Mouse (Mus musculus) embryonic facial prominence, embryonic 15.5 days (tissue): ENCODE measurements around the gene Srrm4. TPM values are rescaled to one million over a fixed set of nuclear protein-coding genes. Genes with fewer than 3 reads are reported as not detected.
A peak's percentile ranks its signal among the peaks of the same experiment; 100 is the strongest.

Source experiments
- ATAC-seq: fragments of 200-750 bp; cut with Nextera tagmentation; 2 replicates; pipeline ENCODE4 v1.8.0; 2017; ENCODE audit warnings: low read depth, moderate TSS enrichment; ENCODE audit not compliant: insufficient number of reproducible peaks, low FRiP score, low TSS enrichment
- H3K27ac ChIP-seq: fragments of 300-500 bp; sonication (generic); replicated peaks from 2 replicates; pipeline ENCODE4 v1.5.1; 2015; ENCODE audit warnings: mild to moderate bottlenecking, inconsistent platforms
- H3K27me3 ChIP-seq: fragments of 300-500 bp; sonication (generic); 2 replicates; pipeline ENCODE4 v1.6.1; 2015; ENCODE audit warnings: inconsistent platforms
- H3K36me3 ChIP-seq: fragments of 300-500 bp; sonication (generic); 2 replicates; pipeline ENCODE4 v1.6.1; 2015; ENCODE audit warnings: mild to moderate bottlenecking, inconsistent platforms
- H3K4me1 ChIP-seq: fragments of 300-500 bp; sonication (generic); 2 replicates; pipeline ENCODE4 v1.6.1; 2015; ENCODE audit warnings: inconsistent platforms
- H3K4me2 ChIP-seq: fragments of 300-500 bp; sonication (generic); replicated peaks from 2 replicates; pipeline ENCODE4 v1.6.1; 2015; ENCODE audit warnings: mild to moderate bottlenecking, inconsistent platforms
- H3K4me3 ChIP-seq: fragments of 300-500 bp; sonication (generic); replicated peaks from 2 replicates; pipeline ENCODE4 v1.5.1; 2015; ENCODE audit warnings: mild to moderate bottlenecking, inconsistent platforms
- H3K9ac ChIP-seq: fragments of 300-500 bp; sonication (generic); 2 replicates; pipeline ENCODE4 v1.6.1; 2015; ENCODE audit warnings: inconsistent platforms
- H3K9me3 ChIP-seq: fragments of 300-500 bp; sonication (generic); replicated peaks from 2 replicates; pipeline ENCODE4 v1.6.1; 2016; ENCODE audit warnings: inconsistent platforms
- WGBS: fragments of 180-500 bp; shearing (Covaris S2); methylation state at CpG from one replicate; pipeline ENCODE4 v1.1.7; 2015; 5-methylcytosine and 5-hydroxymethylcytosine counted together
- polyA plus RNA-seq: library from polyadenylated mRNA; unstranded; fragments of >200 nt; fragmentation: Nextera tagmentation; extraction: Ambion mirVana; gene quantifications from 2 replicates; pipeline ENCODE4 v1.2.1, GENCODE M21; 2015

Gene Srrm4
- 0.81 and 1.0 TPM in 2 replicates for polyA plus RNA-seq

DNA sequence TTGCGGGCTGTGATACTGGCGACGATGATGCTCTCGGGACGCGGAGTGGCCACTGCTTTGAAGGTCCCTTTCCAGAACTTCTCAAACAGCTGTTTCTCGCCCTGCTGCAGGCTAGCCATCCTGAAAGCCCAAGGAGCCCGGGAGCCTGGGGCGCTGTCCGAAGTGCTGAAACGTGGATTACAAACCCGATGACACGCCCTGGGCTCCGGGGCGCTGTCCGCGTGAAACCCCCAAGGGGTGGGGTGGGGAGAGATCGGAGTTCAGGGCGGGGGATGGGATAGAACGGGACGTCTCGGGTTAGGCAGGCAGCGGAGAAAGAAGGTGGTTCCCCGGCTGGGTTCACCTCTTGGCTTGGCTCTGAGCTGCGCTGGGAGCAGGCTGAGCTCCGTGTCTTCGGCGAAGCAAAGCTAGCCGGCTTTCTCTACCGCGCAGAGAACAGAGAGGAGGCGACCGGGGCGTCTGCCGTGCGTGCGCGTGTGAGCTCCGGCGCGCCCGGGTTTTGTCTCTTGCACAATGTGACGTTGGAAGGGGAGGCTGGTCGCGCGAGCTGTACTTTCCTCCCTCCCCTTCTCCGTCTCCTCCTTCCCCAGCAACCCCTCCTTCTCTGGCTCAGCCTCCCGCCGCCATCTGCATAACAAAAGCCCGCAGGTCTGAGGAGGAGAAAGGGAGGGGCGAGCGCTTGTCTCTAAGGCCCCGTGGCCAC is at the start of gene Srrm4:
TSS of gene Srrm4 (minus strand) at position 472 of the 703 bp plus-strand sequence.
- Histone ChIP-seq H3K9ac (no peak within 1 kb of the TSS), H3K4me3 (peak within 1 kb of the TSS; percentile 29), H3K9me3 (no peaks in the 10 kb centered on the region), H3K27me3 (peaks cover 47% of the 10 kb centered on the region), H3K4me1 (0 out of 2 replicates have a peak, but pooled peaks cover 12% of the 10 kb centered on the region), H3K4me2 (peak within 1 kb of the TSS; percentile 44), H3K27ac (no peak within 1 kb of the TSS), H3K36me3 (no peaks in the 10 kb centered on the region)
- under 1% methylated on average over 53 of the region's 53 CpGs for WGBS
- peak; percentile 30; the same call in 1 of the 2 replicates for ATAC-seq

DNA sequence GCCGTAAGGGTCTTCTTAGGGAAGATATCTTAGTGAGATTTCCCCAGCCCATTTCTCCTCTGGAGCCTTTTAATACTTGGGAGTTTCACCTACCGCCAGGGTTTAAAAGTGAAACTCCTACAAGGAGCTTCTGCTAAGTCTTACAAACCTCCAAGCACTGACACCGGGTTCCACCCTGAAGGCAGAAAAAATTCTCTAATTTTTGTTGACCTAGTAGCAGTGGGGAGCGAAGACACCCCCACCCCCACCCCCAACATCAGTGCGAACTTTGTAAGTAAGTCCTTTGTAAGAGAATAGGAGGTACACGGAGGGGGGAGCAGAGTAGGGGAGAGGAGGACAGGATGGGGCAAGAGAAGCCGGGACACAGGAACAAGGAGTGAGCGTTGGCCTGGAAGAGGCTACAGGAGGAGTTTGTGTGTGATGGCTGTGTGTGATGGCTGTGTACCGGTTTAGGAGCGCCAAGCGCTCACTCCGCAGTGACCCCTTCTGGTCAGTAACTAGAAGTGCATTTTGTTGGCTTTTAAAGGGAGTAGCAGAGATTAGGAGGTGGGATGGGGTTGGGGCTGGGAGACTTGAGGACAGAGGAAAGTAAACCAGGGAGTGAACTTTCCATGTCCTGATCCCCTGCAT is 1.3 kb upstream of the Srrm4 start:
- Histone ChIP-seq H3K4me2 (0 out of 2 replicates have a peak overlapping the region, but pooled peaks have one; percentile 5), H3K27me3 (peaks cover 47% of the 10 kb centered on the region), H3K9ac (no peak overlapping the region), H3K9me3 (no peaks in the 10 kb centered on the region), H3K27ac (no peak overlapping the region), H3K36me3 (no peaks in the 10 kb centered on the region), H3K4me1 (0 out of 2 replicates have a peak, but pooled peaks cover 12% of the 10 kb centered on the region), H3K4me3 (no peak overlapping the region)
- peak; percentile 63; the same call in 1 of the 2 replicates for ATAC-seq
- under 1% methylated on average over 12 of the region's 12 CpGs for WGBS

DNA sequence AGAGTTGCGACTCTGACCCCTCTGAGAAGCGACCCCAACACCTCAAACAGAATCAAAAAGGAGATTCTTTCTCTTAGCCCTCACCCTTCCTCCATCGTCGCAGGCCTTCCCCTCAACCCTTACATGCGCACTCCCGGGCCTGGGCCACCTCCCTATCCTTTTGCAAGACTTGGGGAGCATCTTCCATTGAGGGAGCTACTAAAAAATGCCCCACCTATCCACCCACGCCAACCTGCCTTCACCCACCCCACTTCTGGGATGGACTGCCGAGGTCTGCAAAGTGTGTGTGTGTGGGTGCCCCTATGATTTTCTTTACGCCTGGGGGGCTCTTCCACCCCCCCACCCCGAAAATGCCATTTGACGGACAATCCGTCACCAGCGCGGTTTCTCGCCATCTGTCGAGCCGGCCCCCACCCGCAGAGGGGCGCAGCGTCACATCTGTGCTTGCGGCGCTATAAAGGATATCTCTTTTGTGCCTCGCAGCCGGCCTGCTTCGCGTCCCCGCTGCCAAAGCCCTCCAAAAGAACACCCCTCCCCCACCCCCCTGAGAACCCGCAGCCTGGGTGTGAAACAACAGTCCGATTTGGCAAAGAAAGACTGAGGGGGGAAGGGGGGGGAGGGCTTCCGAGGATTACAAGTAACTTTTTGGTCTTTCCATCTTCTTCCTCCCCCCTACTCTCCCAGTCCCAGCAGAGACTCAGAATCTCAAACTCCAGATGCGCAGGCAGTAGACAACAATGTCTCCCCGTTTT is 608 bp upstream of the Srrm4 start:
- 1% methylated on average over 32 of the region's 32 CpGs for WGBS
- Histone ChIP-seq H3K4me2 (peak overlapping the region; percentile 44), H3K4me3 (peak overlapping the region; percentile 29), H3K27ac (no peak overlapping the region), H3K4me1 (0 out of 2 replicates have a peak, but pooled peaks cover 12% of the 10 kb centered on the region), H3K9me3 (no peaks in the 10 kb centered on the region), H3K36me3 (no peaks in the 10 kb centered on the region), H3K9ac (no peak overlapping the region), H3K27me3 (peaks cover 47% of the 10 kb centered on the region)
- ATAC-seq, result no peak

DNA sequence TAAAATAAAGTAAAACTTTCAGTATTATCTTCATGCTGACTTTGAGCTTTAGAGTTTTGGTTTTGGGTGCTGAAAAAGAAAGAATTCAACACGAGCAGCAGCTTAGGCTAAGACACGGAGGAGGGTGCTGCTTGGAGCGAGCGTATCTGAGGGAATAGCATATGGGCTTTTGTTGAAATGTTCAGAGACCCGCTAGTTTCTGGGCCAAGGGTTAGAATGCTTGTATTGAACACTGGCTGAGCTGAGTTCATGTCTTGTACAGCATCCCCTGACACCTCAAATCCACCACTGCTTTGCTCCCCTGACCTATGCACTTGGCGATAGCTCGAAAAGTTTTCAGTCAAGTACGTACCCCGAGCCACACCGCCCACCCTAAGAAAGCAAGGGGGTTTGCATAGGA is 919 bp downstream of the Srrm4 start:
- no peak overlapping the region for H3K4me3 ChIP-seq
- H3K36me3 ChIP-seq, result no peaks in the 10 kb centered on the region
- 0 out of 2 replicates have a peak, but pooled peaks cover 12% of the 10 kb centered on the region for H3K4me1 ChIP-seq
- H3K9ac ChIP-seq, result no peak overlapping the region
- no peak for ATAC-seq
- WGBS, result 5% methylated on average over 10 of the region's 10 CpGs
- no peak overlapping the region for H3K4me2 ChIP-seq
- peaks cover 47% of the 10 kb centered on the region for H3K27me3 ChIP-seq
- no peak overlapping the region for H3K27ac ChIP-seq
- H3K9me3 ChIP-seq, result no peaks in the 10 kb centered on the region

DNA sequence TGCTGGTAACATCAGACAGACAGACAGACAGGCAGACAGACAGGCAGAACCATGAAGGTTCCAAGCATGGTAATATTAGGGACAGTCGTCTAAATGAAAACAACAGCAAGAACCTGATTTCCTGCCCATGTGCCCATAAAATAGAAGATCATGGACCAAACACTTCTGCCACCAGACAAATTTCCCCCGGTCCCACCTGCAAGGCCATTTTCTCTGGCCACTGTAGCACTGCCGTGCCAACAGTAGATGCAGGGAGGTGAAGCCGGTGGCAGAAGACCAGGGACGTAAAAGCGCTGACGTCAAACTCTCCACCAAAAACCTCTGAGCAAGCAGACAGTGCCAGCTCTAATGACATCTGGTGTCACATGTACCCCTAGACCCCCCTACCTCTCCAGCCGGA is 2.0 kb downstream of the Srrm4 start:
- no peak overlapping the region for H3K4me3 ChIP-seq
- no peak overlapping the region for H3K4me2 ChIP-seq
- no peak overlapping the region for H3K9ac ChIP-seq
- H3K4me1 ChIP-seq, result 0 out of 2 replicates have a peak, but pooled peaks cover 12% of the 10 kb centered on the region
- ATAC-seq, result no peak
- no peaks in the 10 kb centered on the region for H3K9me3 ChIP-seq
- H3K27me3 ChIP-seq, result peaks cover 47% of the 10 kb centered on the region
- WGBS, result 71% methylated on average over 8 of the region's 8 CpGs
- no peaks in the 10 kb centered on the region for H3K36me3 ChIP-seq
- H3K27ac ChIP-seq, result no peak overlapping the region

DNA sequence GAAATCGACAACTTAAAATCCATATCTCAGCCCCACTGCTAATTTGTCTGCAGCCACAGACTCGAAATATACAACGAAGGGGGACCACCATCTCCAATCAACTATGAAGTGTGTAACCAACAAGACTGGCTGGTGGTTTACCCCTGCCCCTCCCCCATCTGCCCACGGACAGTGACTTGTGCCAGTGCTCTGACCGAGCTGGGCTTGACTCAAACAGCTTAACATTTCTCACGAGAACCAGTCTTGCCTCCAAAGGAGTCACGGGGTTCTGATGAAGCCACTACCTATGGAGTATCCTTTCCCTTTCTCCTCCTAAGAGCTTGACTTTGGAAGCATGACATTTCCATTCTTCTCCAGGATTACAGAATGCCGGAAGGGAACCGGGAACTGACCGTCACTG is 2.8 kb downstream of the Srrm4 start:
- H3K4me3 ChIP-seq, result no peak overlapping the region
- H3K27me3 ChIP-seq, result peaks cover 44% of the 10 kb centered on the region
- no peaks in the 10 kb centered on the region for H3K9me3 ChIP-seq
- H3K4me1 ChIP-seq, result 0 out of 2 replicates have a peak, but pooled peaks cover 12% of the 10 kb centered on the region
- no peak for ATAC-seq
- no peak overlapping the region for H3K27ac ChIP-seq
- no peak overlapping the region for H3K9ac ChIP-seq
- no peak overlapping the region for H3K4me2 ChIP-seq
- 52% methylated on average over 10 of the region's 10 CpGs for WGBS
- H3K36me3 ChIP-seq, result no peaks in the 10 kb centered on the region

DNA sequence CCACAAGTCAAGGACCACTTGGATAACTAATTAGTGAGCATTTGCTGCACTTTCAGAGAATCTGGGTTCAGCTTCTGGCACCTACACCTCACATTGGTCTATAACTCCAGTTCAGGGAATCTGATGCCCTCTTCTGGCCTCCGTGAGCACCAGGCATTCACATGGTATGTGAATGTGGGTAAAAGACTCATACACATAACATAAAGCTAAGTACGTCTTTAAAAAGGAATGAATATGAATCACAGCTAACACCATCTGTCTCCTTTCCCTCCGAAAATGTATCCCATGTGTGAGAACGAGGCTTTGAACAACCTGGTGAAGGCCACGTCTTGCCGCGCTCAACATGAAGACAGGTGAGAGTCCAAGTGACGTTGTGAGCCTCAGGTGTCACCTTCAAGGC is 12.1 kb downstream of the Srrm4 start:
- no peak overlapping the region for H3K27ac ChIP-seq
- no peaks in the 10 kb centered on the region for H3K27me3 ChIP-seq
- no peaks in the 10 kb centered on the region for H3K4me1 ChIP-seq
- H3K4me3 ChIP-seq, result no peak overlapping the region
- no peaks in the 10 kb centered on the region for H3K9me3 ChIP-seq
- ATAC-seq, result no peak
- H3K9ac ChIP-seq, result no peak overlapping the region
- WGBS, result 85% methylated on average over 8 of the region's 8 CpGs
- no peak overlapping the region for H3K4me2 ChIP-seq
- H3K36me3 ChIP-seq, result no peaks in the 10 kb centered on the region

DNA sequence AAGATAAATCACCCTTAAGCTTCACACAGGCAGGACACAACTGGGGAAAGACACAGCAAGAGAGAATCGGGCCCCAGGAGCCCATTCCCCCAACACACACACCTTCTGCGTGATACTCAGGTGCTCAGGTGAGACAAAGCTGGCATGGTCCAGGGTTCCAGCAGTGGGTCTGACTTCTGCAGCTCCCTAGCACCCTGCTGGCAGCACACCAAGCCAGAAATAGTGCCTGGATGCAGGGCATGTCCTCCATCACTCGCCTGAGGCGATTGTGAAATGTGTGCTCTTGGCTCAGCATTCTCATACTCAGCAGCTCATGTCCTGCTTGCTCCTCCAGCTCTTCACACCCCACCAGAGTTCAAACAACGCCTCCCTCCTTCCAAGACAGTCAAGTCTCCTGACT is 14.5 kb downstream of the Srrm4 start:
- 0 out of 2 replicates have a peak, but pooled peaks cover 1% of the 10 kb centered on the region for H3K27me3 ChIP-seq
- no peak overlapping the region for H3K4me3 ChIP-seq
- H3K9me3 ChIP-seq, result no peaks in the 10 kb centered on the region
- H3K9ac ChIP-seq, result no peak overlapping the region
- WGBS, result 78% methylated on average over 5 of the region's 5 CpGs
- H3K4me2 ChIP-seq, result no peak overlapping the region
- no peak for ATAC-seq
- no peaks in the 10 kb centered on the region for H3K4me1 ChIP-seq
- no peak overlapping the region for H3K27ac ChIP-seq
- H3K36me3 ChIP-seq, result no peaks in the 10 kb centered on the region

DNA sequence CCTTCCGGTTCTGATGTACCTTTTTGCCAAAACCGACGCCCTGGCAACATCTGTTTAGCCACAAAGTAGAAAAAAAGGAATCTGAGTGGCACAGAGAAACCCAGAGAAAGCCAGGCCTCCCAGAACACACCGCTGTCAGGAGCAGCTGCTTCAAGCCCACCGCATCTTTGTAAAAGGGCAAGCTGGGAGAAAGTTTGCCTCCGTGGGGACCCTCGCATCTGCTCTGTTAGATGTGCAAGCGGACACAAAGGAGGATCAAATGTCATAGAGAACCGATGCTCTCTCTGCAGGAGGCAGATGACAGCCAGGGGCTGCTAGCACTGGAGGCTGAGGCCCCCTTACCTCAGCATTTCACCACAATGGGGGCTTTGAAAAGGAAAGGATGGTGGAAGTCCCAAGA is 18.3 kb downstream of the Srrm4 start:
- Histone ChIP-seq H3K4me1 (no peaks in the 10 kb centered on the region), H3K9me3 (no peaks in the 10 kb centered on the region), H3K27me3 (0 out of 2 replicates have a peak, but pooled peaks cover 5% of the 10 kb centered on the region), H3K9ac (no peak overlapping the region), H3K4me2 (no peak overlapping the region), H3K27ac (no peak overlapping the region), H3K36me3 (no peaks in the 10 kb centered on the region), H3K4me3 (no peak overlapping the region)
- ATAC-seq, result no peak
- WGBS, result 17% methylated on average over 9 of the region's 9 CpGs

DNA sequence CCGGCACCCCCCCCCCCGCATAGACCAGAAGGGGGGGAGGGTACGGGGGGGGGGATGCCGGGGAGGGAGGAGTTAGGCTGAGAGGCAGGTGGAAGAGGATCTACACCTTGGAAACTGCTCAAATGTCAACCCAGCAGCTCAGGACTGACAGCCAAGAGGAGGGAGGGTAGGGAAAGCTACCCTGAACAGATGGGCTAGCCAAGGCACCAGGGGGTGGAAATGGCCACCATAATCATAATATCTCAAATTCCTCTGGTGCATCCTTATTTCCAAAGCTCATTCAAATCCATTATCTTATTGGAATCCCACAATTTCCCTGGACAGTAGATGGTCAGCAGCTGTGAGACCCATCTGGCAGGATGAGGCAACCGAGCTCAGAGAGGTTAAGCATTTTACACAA is 19.7 kb downstream of the Srrm4 start:
- Histone ChIP-seq H3K36me3 (no peaks in the 10 kb centered on the region), H3K9ac (no peak overlapping the region), H3K27ac (no peak overlapping the region), H3K27me3 (0 out of 2 replicates have a peak, but pooled peaks cover 5% of the 10 kb centered on the region), H3K4me2 (no peak overlapping the region), H3K4me1 (no peaks in the 10 kb centered on the region), H3K9me3 (no peaks in the 10 kb centered on the region), H3K4me3 (no peak overlapping the region)
- ATAC-seq, result no peak
- WGBS, result 59% methylated on average over 1 of the region's 5 CpGs

DNA sequence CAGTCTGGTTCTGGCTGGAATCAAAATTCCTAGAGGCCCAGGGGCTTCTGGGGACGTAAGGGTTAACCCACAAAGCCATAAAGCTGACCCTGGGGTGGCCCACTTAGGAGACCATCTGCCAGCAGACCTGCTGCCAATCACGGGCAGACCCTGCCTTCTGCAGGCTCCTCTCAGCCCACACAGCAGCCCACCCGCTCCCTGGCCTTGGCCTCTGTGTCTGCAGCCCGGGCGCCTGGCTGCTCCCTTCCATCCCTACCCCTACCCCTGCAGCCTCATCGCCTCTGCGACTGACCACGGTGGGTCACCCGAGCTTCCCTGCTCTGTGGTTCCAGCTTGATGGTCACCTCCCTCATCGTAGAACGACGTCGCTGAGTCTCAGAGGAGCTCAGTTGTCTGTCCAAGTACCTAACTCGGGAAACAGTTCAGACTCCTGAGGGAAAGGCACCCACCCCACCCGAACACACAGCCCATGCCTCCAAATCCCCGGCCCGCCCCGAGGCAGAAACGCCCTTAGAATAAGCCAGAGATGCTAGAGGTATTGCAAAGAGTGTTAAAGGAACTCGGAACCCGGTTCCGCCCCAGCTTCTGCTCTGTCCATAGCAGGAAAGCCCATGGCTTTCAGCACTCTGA is 20.3 kb downstream of the Srrm4 start:
- Histone ChIP-seq H3K27ac (no peak overlapping the region), H3K36me3 (no peaks in the 10 kb centered on the region), H3K4me2 (no peak overlapping the region), H3K27me3 (0 out of 2 replicates have a peak, but pooled peaks cover 5% of the 10 kb centered on the region), H3K9me3 (no peaks in the 10 kb centered on the region), H3K4me1 (no peaks in the 10 kb centered on the region), H3K4me3 (no peak overlapping the region), H3K9ac (no peak overlapping the region)
- 11% methylated on average over 22 of the region's 22 CpGs for WGBS
- no peak for ATAC-seq
